Mouse (Mus musculus): ENCODE data around the gene Gdpd3. TPM values are rescaled to one million over a fixed set of nuclear protein-coding genes. Genes with fewer than 3 reads are reported as not detected.

Gene Gdpd3
- polyA plus RNA-seq, 1 experiment from 2014 or later = 1.6 TPM

- H3K36me3 ChIP-seq (replicated peaks; ENCODE audit: insufficient read depth, low read length) = peaks cover 63% of the 10 kb centered on the region
- ATAC-seq (no peak), DNase-seq (no peak)
Observed at GRCm38 (mm10) chr7:126789141-126789540, 23.0 kb downstream of the Gdpd3 start.

GRCm38 (mm10) chr7:126791851-126792720 is 26.0 kb downstream of the Gdpd3 start, which contains the start of gene Ppp4c:
TSS of gene Ppp4c (minus strand) at chr7:126792496.
- Histone ChIP-seq H3K36me3 (replicated peaks; ENCODE audit: insufficient read depth, low read length) (peaks cover 62% of the 10 kb centered on the region), H3K9me3 (ENCODE audit: low read length) (no peaks in the 10 kb centered on the region), H3K4me2 (ENCODE audit: low read depth, low read length) (peak within 1 kb of the TSS; percentile 74), H3K4me1 (ENCODE audit: insufficient read depth) (peaks cover 18% of the 10 kb centered on the region), H3K4me3 (ENCODE audit: low read depth, low read length) (peak within 1 kb of the TSS; percentile 86), H3K27me3 (ENCODE audit: insufficient read depth, low read length) (no peaks in the 10 kb centered on the region), H3K27ac (ENCODE audit: low read depth) (peak within 1 kb of the TSS; percentile 96), H3K9ac (replicated peaks) (peak within 1 kb of the TSS; percentile 92)
- DNase-seq (peak; percentile 99), ATAC-seq (peak; percentile 91)
- TF ChIP-seq CTCF (IDR thresholded peaks at IDR 0.05; ENCODE audit: low read depth) (0 out of 2 replicates have a peak, but pooled peaks have one; percentile 1), EP300 (IDR thresholded peaks at IDR 0.05; ENCODE audit: low read depth) (no peak; the same call in 1 of the 2 replicates)
- WGBS (ENCODE audit: insufficient replicate concordance) = under 1% methylated on average over 77 of the region's 83 CpGs

More at GRCm38 (mm10) chr7:126789141-126789540, 23.0 kb downstream of the Gdpd3 start:
- H3K4me1 ChIP-seq (ENCODE audit: insufficient read depth) = peaks cover 13% of the 10 kb centered on the region
- TF ChIP-seq EP300 (IDR thresholded peaks at IDR 0.05; ENCODE audit: low read depth) (no peak), CTCF (IDR thresholded peaks at IDR 0.05; ENCODE audit: low read depth) (no peak)
- no peak overlapping the region for H3K4me3 ChIP-seq (ENCODE audit: low read depth, low read length)
- H3K27me3 ChIP-seq (ENCODE audit: insufficient read depth, low read length) = no peaks in the 10 kb centered on the region
- H3K27ac ChIP-seq (ENCODE audit: low read depth) = no peak overlapping the region
- H3K9ac ChIP-seq (replicated peaks) = no peak overlapping the region
- H3K4me2 ChIP-seq (ENCODE audit: low read depth, low read length) = no peak overlapping the region
- 93% methylated on average over 4 of the region's 4 CpGs for WGBS (ENCODE audit: insufficient replicate concordance)
- H3K9me3 ChIP-seq (ENCODE audit: low read length) = no peaks in the 10 kb centered on the region

- ATAC-seq (peak; percentile 1), DNase-seq (no peak)
- H3K36me3 ChIP-seq (replicated peaks; ENCODE audit: insufficient read depth, low read length) = peaks cover 57% of the 10 kb centered on the region
- peak overlapping the region; percentile 92 for H3K9ac ChIP-seq (replicated peaks)
- H3K27ac ChIP-seq (ENCODE audit: low read depth) = peak overlapping the region; percentile 96
- no peaks in the 10 kb centered on the region for H3K9me3 ChIP-seq (ENCODE audit: low read length)
- H3K4me3 ChIP-seq (ENCODE audit: low read depth, low read length) = peak overlapping the region; percentile 86
- peak overlapping the region; percentile 69 for H3K4me2 ChIP-seq (ENCODE audit: low read depth, low read length)
- WGBS (ENCODE audit: insufficient replicate concordance) = 22% methylated on average over 11 of the region's 11 CpGs
- peaks cover 26% of the 10 kb centered on the region for H3K4me1 ChIP-seq (ENCODE audit: insufficient read depth)
- no peaks in the 10 kb centered on the region for H3K27me3 ChIP-seq (ENCODE audit: insufficient read depth, low read length)
- no peak; the same call in 1 of the 2 replicates for TF ChIP-seq EP300 (IDR thresholded peaks at IDR 0.05; ENCODE audit: low read depth)
Observed at GRCm38 (mm10) chr7:126792721-126793443, 26.7 kb downstream of the Gdpd3 start.

GRCm38 (mm10) chr7:126793456-126794270 is 27.5 kb downstream of the Gdpd3 start:
- no peak overlapping the region for H3K4me3 ChIP-seq (ENCODE audit: low read depth, low read length)
- DNase-seq (no peak), ATAC-seq (no peak)
- peaks cover 28% of the 10 kb centered on the region for H3K4me1 ChIP-seq (ENCODE audit: insufficient read depth)
- peaks cover 49% of the 10 kb centered on the region for H3K36me3 ChIP-seq (replicated peaks; ENCODE audit: insufficient read depth, low read length)
- no peaks in the 10 kb centered on the region for H3K27me3 ChIP-seq (ENCODE audit: insufficient read depth, low read length)
- no peak for TF ChIP-seq CTCF (IDR thresholded peaks at IDR 0.05; ENCODE audit: low read depth)
- no peak for TF ChIP-seq EP300 (IDR thresholded peaks at IDR 0.05; ENCODE audit: low read depth)
- H3K9me3 ChIP-seq (ENCODE audit: low read length) = no peaks in the 10 kb centered on the region
- no peak overlapping the region for H3K4me2 ChIP-seq (ENCODE audit: low read depth, low read length)
- WGBS (ENCODE audit: insufficient replicate concordance) = 71% methylated on average over 4 of the region's 4 CpGs
- H3K27ac ChIP-seq (ENCODE audit: low read depth) = peak overlapping the region; percentile 39; the same call in 1 of the 2 replicates
- no peak overlapping the region for H3K9ac ChIP-seq (replicated peaks)

- Histone ChIP-seq H3K4me2 (ENCODE audit: low read depth, low read length) (no peak overlapping the region), H3K4me1 (ENCODE audit: insufficient read depth) (peaks cover 28% of the 10 kb centered on the region), H3K4me3 (ENCODE audit: low read depth, low read length) (no peak overlapping the region), H3K9ac (replicated peaks) (no peak overlapping the region), H3K36me3 (replicated peaks; ENCODE audit: insufficient read depth, low read length) (peaks cover 43% of the 10 kb centered on the region), H3K27me3 (ENCODE audit: insufficient read depth, low read length) (no peaks in the 10 kb centered on the region), H3K9me3 (ENCODE audit: low read length) (no peaks in the 10 kb centered on the region), H3K27ac (ENCODE audit: low read depth) (peak overlapping the region; percentile 39; the same call in 1 of the 2 replicates)
- 50% methylated on average over 4 of the region's 4 CpGs for WGBS (ENCODE audit: insufficient replicate concordance)
- ATAC-seq (no peak), DNase-seq (no peak)
- TF ChIP-seq EP300 (IDR thresholded peaks at IDR 0.05; ENCODE audit: low read depth) (no peak), CTCF (IDR thresholded peaks at IDR 0.05; ENCODE audit: low read depth) (no peak)
Observed at GRCm38 (mm10) chr7:126794271-126794605, 28.1 kb downstream of the Gdpd3 start.

All from liver, postnatal 0 days (tissue).